Mouse (Mus musculus) stomach, embryonic 16.5 days (tissue): ENCODE data around the gene Gnas. TPM values are rescaled to one million over a fixed set of nuclear protein-coding genes. Genes with fewer than 3 reads are reported as not detected.

Experiments used
- ATAC-seq: fragments of 200-750 bp; cut with Nextera tagmentation; 2 replicates; pipeline ENCODE4 v1.8.0; 2017; ENCODE audit warnings: moderate number of reproducible peaks, moderate TSS enrichment; ENCODE audit not compliant: insufficient read depth, low FRiP score
- H3K27ac ChIP-seq: fragments of 300-500 bp; sonication (generic); 2 replicates; pipeline ENCODE4 v1.5.1; 2014; ENCODE audit warnings: low read length
- H3K27me3 ChIP-seq: fragments of 300-500 bp; sonication (generic); 2 replicates; pipeline ENCODE4 v1.6.1; 2014; ENCODE audit warnings: low read length, control low read depth, mixed read lengths; ENCODE audit not compliant: control insufficient read depth, insufficient read depth
- H3K36me3 ChIP-seq: fragments of 300-500 bp; sonication (generic); 2 replicates; pipeline ENCODE4 v1.6.1; 2014; ENCODE audit warnings: low read length; ENCODE audit not compliant: control insufficient read depth, insufficient read depth
- H3K4me1 ChIP-seq: fragments of 300-500 bp; sonication (generic); 2 replicates; pipeline ENCODE4 v1.6.1; 2014; ENCODE audit warnings: low read length, control low read depth, mixed read lengths; ENCODE audit not compliant: control insufficient read depth, insufficient read depth
- H3K4me2 ChIP-seq: fragments of 300-500 bp; sonication (generic); 2 replicates; pipeline ENCODE4 v1.6.1; 2014; ENCODE audit warnings: low read depth, low read length, mixed read lengths
- H3K4me3 ChIP-seq: fragments of 300-500 bp; sonication (generic); replicated peaks from 2 replicates; pipeline ENCODE4 v1.5.1; 2014; ENCODE audit warnings: mild to moderate bottlenecking, low read length
- H3K9ac ChIP-seq: fragments of 300-500 bp; sonication (generic); 2 replicates; pipeline ENCODE4 v1.6.1; 2014; ENCODE audit warnings: low read length
- H3K9me3 ChIP-seq: fragments of 300-500 bp; sonication (generic); replicated peaks from 2 replicates; pipeline ENCODE4 v1.6.1; 2016; ENCODE audit warnings: low read length, control low read depth; ENCODE audit not compliant: control insufficient read depth
- WGBS: fragments of 180-500 bp; shearing (Covaris S2); extraction: QIAGEN DNeasy Blood & Tissue Kit; methylation state at CpG from one replicate; pipeline ENCODE4 v1.1.7; 2014; 5-methylcytosine and 5-hydroxymethylcytosine counted together
- polyA plus RNA-seq: library from polyadenylated mRNA; unstranded; fragments of >200 nt; fragmentation: Nextera tagmentation; extraction: Ambion mirVana; gene quantifications from 2 replicates; pipeline ENCODE4 v1.2.1, GENCODE M21; 2015

The Gnas gene
- polyA plus RNA-seq, 1 experiment from 2014 or later, result 721 TPM

DNA sequence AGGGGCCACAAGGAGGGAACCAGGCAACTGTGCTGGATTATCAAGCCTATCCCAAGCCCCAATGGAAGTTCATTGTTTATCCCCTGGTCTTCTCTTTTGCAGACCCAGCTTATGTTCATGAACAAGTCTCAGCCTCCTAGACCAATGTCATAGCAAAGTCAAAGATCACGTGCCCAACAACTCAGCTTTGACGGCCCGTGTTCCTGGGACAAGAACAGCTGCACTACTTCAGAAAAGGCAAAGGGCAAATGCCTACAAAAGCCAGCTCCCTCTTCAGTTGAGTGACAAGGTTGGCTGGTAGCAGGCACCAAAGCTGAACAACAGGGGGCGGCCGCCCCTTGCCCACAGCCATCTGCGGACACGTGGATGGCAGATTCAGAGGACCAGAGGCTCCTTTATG is 13.7 kb upstream of the Gnas start:
- WGBS, result 79% methylated on average over 7 of the region's 7 CpGs
- H3K36me3 ChIP-seq, result no peaks in the 10 kb centered on the region
- H3K9ac ChIP-seq, result no peak overlapping the region
- H3K27me3 ChIP-seq, result no peaks in the 10 kb centered on the region
- H3K4me1 ChIP-seq, result no peaks in the 10 kb centered on the region
- no peak overlapping the region for H3K4me2 ChIP-seq
- no peaks in the 10 kb centered on the region for H3K9me3 ChIP-seq
- ATAC-seq, result no peak
- H3K27ac ChIP-seq, result no peak overlapping the region
- H3K4me3 ChIP-seq, result no peak overlapping the region

DNA sequence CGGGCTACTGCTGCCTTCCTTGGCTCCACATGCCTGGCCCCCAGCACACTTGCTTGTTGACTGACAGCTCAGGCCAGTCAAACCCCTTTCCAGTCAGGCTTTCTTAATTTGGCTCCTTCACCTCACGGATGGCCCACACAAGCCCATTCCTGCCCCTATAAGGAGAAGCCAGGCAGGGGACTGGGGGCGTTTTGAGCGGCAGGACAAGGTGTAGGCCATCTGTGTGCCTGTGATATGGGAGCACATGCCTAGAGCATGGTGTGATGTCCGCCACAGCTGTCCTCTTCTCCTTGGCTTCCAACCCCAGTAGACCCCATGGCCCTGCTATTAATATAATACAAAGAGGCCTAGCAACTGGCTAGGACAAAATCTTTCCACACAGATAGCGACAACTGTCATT is 12.7 kb upstream of the Gnas start:
- Histone ChIP-seq H3K4me3 (no peak overlapping the region), H3K9ac (no peak overlapping the region), H3K36me3 (no peaks in the 10 kb centered on the region), H3K4me1 (no peaks in the 10 kb centered on the region), H3K27ac (no peak overlapping the region), H3K9me3 (no peaks in the 10 kb centered on the region), H3K4me2 (no peak overlapping the region), H3K27me3 (no peaks in the 10 kb centered on the region)
- ATAC-seq, result no peak
- 83% methylated on average over 6 of the region's 6 CpGs for WGBS

DNA sequence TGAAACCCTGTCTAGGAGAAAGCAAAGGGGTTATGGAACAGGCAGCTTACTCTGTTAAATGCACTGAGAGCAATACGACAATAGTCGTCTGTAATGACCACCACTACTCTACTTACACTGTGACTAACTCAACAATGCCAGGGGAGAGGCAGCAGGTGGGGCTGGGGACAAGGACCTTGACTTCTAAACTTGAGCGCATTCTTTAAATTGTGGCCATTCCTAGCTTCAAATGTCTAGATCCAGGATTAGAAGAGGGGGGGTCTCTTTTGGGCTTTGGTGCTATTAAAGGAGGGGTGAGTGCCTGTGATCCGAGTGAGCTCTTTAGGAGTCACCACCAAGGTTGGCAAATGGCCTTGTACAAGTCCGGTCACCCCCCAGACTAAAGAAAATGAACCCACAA is 11.0 kb upstream of the Gnas start:
- ATAC-seq, result no peak
- no peak overlapping the region for H3K27ac ChIP-seq
- 82% methylated on average over 5 of the region's 5 CpGs for WGBS
- no peak overlapping the region for H3K9ac ChIP-seq
- no peak overlapping the region for H3K4me2 ChIP-seq
- no peaks in the 10 kb centered on the region for H3K27me3 ChIP-seq
- H3K9me3 ChIP-seq, result no peaks in the 10 kb centered on the region
- H3K36me3 ChIP-seq, result no peaks in the 10 kb centered on the region
- H3K4me3 ChIP-seq, result no peak overlapping the region
- no peaks in the 10 kb centered on the region for H3K4me1 ChIP-seq

DNA sequence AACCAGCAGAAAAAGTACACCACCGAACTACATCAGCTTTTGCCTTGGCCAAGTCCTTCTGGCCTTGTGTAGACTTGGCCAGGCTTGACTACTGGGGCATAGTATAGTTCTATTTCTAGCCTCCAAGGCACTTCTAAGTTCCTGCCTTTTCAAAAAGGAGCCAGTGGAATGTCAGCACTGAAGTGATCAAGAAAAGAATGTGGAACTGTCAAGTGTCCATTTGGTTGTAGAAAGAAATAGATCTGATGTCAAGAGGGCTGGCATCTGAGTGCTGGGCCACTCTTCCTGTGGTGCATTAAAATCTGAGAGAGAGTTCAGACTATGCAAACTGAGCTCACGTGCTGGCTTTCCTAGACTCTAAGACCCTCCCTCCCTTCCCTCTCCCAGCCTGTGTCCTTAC is 10.2 kb upstream of the Gnas start:
- Histone ChIP-seq H3K9me3 (no peaks in the 10 kb centered on the region), H3K4me1 (no peaks in the 10 kb centered on the region), H3K4me3 (no peak overlapping the region), H3K4me2 (no peak overlapping the region), H3K9ac (no peak overlapping the region), H3K36me3 (no peaks in the 10 kb centered on the region), H3K27ac (no peak overlapping the region), H3K27me3 (no peaks in the 10 kb centered on the region)
- no peak for ATAC-seq
- 70% methylated on average over 2 of the region's 2 CpGs for WGBS

DNA sequence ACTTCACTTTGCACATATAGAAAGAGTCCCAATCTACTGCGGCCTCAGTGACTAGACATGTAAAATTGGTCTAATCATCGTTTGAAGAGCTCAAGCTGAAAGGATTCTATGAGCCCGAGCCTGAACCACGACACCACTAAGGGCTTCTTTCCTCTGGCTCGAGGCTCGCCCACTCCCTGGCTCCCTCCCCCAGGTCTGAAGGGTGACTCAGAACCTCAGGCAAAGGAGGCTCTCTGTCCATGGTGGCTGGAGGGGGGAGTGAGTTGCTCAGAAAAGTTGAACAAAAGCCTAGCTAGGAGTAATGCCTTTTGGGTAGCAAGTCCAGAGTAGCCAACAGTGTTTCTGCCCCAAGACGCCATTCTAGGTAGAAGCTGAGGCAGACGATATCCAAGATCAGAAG is 4.3 kb upstream of the Gnas start:
- no peaks in the 10 kb centered on the region for H3K4me1 ChIP-seq
- H3K4me3 ChIP-seq, result no peak overlapping the region
- peaks cover 27% of the 10 kb centered on the region for H3K36me3 ChIP-seq
- peaks cover 11% of the 10 kb centered on the region for H3K9me3 ChIP-seq
- WGBS, result 79% methylated on average over 8 of the region's 8 CpGs
- no peak for ATAC-seq
- no peak overlapping the region for H3K9ac ChIP-seq
- H3K27me3 ChIP-seq, result peaks cover 6% of the 10 kb centered on the region
- H3K4me2 ChIP-seq, result no peak overlapping the region
- H3K27ac ChIP-seq, result no peak overlapping the region

DNA sequence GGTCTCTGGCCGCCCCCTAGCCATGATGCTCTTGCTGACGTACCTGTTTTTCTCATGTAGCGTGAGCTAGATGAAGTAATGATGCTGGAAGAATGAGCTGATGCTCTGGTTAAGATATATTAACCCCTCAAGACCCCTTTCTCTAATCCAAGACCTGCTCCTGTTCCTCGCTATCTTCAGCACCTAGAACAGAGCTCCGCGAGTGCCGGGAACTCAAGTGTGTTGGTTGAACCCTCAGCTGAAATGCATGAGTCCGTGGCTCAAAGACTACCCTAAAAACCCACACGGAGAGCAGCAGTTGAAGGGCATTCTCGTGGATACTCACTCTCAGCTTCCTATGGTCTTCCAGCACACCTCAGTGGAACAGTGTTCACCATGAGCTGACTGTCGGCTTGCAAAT is 779 bp upstream of the Gnas start:
- Histone ChIP-seq H3K9ac (no peak overlapping the region), H3K4me2 (peak overlapping the region; percentile 51), H3K4me3 (peak overlapping the region; percentile 41), H3K27ac (no peak overlapping the region), H3K4me1 (no peaks in the 10 kb centered on the region), H3K9me3 (peaks cover 34% of the 10 kb centered on the region), H3K36me3 (peaks cover 49% of the 10 kb centered on the region), H3K27me3 (peaks cover 30% of the 10 kb centered on the region)
- 53% methylated on average over 11 of the region's 11 CpGs for WGBS
- ATAC-seq, result no peak

DNA sequence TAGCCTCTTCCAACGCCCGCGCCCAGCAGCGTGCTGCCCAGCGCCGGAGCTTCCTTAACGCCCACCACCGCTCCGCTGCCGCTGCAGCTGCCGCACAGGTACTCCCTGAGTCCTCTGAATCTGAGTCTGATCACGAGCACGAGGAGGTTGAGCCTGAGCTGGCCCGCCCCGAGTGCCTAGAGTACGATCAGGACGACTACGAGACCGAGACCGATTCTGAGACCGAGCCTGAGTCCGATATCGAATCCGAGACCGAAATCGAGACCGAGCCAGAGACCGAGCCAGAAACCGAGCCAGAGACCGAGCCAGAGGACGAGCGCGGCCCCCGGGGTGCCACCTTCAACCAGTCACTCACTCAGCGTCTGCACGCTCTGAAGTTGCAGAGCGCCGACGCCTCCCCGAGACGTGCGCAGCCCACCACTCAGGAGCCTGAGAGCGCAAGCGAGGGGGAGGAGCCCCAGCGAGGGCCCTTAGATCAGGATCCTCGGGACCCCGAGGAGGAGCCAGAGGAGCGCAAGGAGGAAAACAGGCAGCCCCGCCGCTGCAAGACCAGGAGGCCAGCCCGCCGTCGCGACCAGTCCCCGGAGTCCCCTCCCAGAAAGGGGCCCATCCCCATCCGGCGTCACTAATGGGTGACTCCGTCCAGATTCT is 812 bp downstream of the Gnas start:
- no peak for ATAC-seq
- H3K4me2 ChIP-seq, result peak overlapping the region; percentile 51
- peak overlapping the region; percentile 41 for H3K4me3 ChIP-seq
- peaks cover 30% of the 10 kb centered on the region for H3K27me3 ChIP-seq
- no peak overlapping the region for H3K27ac ChIP-seq
- peaks cover 54% of the 10 kb centered on the region for H3K36me3 ChIP-seq
- H3K9ac ChIP-seq, result peak overlapping the region; percentile 50; the same call in 1 of the 2 replicates
- 54% methylated on average over 58 of the region's 58 CpGs for WGBS
- peaks cover 34% of the 10 kb centered on the region for H3K9me3 ChIP-seq
- H3K4me1 ChIP-seq, result no peaks in the 10 kb centered on the region

DNA sequence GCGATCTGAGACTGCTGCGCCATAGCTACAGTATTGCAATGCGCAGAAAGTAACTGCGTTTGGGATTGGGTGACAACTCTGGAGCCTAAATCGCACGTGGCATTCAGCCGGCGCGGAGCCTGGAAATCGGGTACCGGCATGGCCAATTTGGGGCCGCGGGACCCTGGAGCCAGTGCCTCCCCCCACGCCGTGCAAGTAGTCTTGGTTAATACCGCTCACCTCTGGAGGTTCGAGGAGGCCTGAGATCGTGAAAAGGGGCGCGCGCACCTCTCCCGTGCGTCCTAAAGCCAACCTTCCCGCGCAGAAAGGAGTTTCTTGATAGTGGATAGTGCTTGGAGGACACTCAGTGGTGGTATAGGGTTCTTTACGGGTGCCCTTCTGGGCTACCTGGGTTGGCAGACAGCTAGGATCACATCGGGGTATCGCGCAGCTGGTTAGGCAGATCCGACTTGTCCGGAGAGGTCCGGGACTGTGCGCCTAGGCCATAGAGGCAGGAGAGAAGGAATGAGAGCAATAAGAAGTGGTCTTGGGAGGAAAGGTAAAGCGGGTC is 1.9 kb downstream of the Gnas start:
- WGBS, result 49% methylated on average over 34 of the region's 34 CpGs
- 0 out of 2 replicates have a peak overlapping the region, but pooled peaks have one; percentile 16 for H3K4me2 ChIP-seq
- H3K4me3 ChIP-seq, result peak overlapping the region; percentile 41
- H3K4me1 ChIP-seq, result no peaks in the 10 kb centered on the region
- H3K9me3 ChIP-seq, result peaks cover 34% of the 10 kb centered on the region
- no peak for ATAC-seq
- no peak overlapping the region for H3K9ac ChIP-seq
- H3K27ac ChIP-seq, result no peak overlapping the region
- H3K36me3 ChIP-seq, result peaks cover 50% of the 10 kb centered on the region
- peaks cover 30% of the 10 kb centered on the region for H3K27me3 ChIP-seq

DNA sequence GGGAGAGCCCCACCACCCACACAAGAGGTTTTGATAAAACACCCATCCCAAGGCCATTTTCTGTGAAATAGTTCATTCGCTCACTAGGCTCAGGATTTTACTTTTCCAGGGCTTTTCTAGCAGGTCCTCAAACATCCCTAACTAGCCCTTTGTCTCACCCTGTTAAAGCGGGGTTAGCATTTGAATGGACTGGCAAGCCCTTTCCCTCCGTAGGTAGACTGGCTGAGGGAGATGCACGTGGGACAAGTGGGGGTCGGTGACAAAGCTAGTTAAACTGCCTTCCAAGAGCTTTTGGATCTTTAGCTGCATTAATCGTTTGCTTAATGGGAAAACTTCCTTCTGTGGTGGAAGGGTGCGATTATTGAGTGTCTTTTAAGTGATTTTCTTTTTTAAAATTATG is 3.8 kb downstream of the Gnas start:
- no peak overlapping the region for H3K27ac ChIP-seq
- H3K4me2 ChIP-seq, result no peak overlapping the region
- ATAC-seq, result no peak
- H3K9me3 ChIP-seq, result peaks cover 34% of the 10 kb centered on the region
- H3K4me1 ChIP-seq, result 0 out of 2 replicates have a peak, but pooled peaks cover 4% of the 10 kb centered on the region
- H3K36me3 ChIP-seq, result peaks cover 44% of the 10 kb centered on the region
- H3K4me3 ChIP-seq, result no peak overlapping the region
- no peak overlapping the region for H3K9ac ChIP-seq
- 44% methylated on average over 7 of the region's 7 CpGs for WGBS
- peaks cover 30% of the 10 kb centered on the region for H3K27me3 ChIP-seq
